Mouse (Mus musculus): ENCODE results near the gene Fcho2.

Fcho2 gene

GRCm38 (mm10) chr13:98809087-98809486, 6.2 kb downstream of the Fcho2 start:
- no peak for DNase-seq (ENCODE audit: extremely low read depth, insufficient read length, low spot score)

GRCm38 (mm10) chr13:98804480-98804879, 10.8 kb downstream of the Fcho2 start:
- DNase-seq (ENCODE audit: extremely low read depth, insufficient read length, low spot score) = no peak

- DNase-seq (ENCODE audit: extremely low read depth, insufficient read length, low spot score) = no peak
Measured at GRCm38 (mm10) chr13:98803699-98804098, 11.6 kb downstream of the Fcho2 start.

GRCm38 (mm10) chr13:98802957-98803356, 12.3 kb downstream of the Fcho2 start:
- no peak for DNase-seq (ENCODE audit: extremely low read depth, insufficient read length, low spot score)

GRCm38 (mm10) chr13:98795511-98795910, 19.7 kb downstream of the Fcho2 start:
- DNase-seq (ENCODE audit: extremely low read depth, insufficient read length, low spot score) = no peak

- DNase-seq (ENCODE audit: extremely low read depth, insufficient read length, low spot score) = no peak
Measured at GRCm38 (mm10) chr13:98792864-98793263, 22.4 kb downstream of the Fcho2 start.

- DNase-seq (ENCODE audit: extremely low read depth, insufficient read length, low spot score) = no peak
Measured at GRCm38 (mm10) chr13:98791693-98792092, 23.6 kb downstream of the Fcho2 start.

- DNase-seq (ENCODE audit: extremely low read depth, insufficient read length, low spot score) = no peak
Measured at GRCm38 (mm10) chr13:98786970-98787685, 28.1 kb downstream of the Fcho2 start.

GRCm38 (mm10) chr13:98777959-98778358, 37.3 kb downstream of the Fcho2 start:
- no peak for DNase-seq (ENCODE audit: extremely low read depth, insufficient read length, low spot score)

- DNase-seq (ENCODE audit: extremely low read depth, insufficient read length, low spot score) = no peak
Measured at GRCm38 (mm10) chr13:98771484-98771883, 43.8 kb downstream of the Fcho2 start.

GRCm38 (mm10) chr13:98768329-98768728, 46.9 kb downstream of the Fcho2 start:
- DNase-seq (ENCODE audit: extremely low read depth, insufficient read length, low spot score) = no peak

GRCm38 (mm10) chr13:98761771-98762170, 53.5 kb downstream of the Fcho2 start:
- no peak for DNase-seq (ENCODE audit: extremely low read depth, insufficient read length, low spot score)

GRCm38 (mm10) chr13:98755886-98756285, 59.4 kb downstream of the Fcho2 start:
- no peak for DNase-seq (ENCODE audit: extremely low read depth, insufficient read length, low spot score)

GRCm38 (mm10) chr13:98744679-98745078, 70.6 kb downstream of the Fcho2 start:
- DNase-seq (ENCODE audit: extremely low read depth, insufficient read length, low spot score) = no peak

GRCm38 (mm10) chr13:98743829-98744228, 71.4 kb downstream of the Fcho2 start:
- no peak for DNase-seq (ENCODE audit: extremely low read depth, insufficient read length, low spot score)

- DNase-seq (ENCODE audit: extremely low read depth, insufficient read length, low spot score) = no peak
Measured at GRCm38 (mm10) chr13:98743214-98743613, 72.0 kb downstream of the Fcho2 start.

GRCm38 (mm10) chr13:98738213-98738612, 77.0 kb downstream of the Fcho2 start:
- no peak for DNase-seq (ENCODE audit: extremely low read depth, insufficient read length, low spot score)

GRCm38 (mm10) chr13:98733292-98733691, 82.0 kb downstream of the Fcho2 start:
- no peak for DNase-seq (ENCODE audit: extremely low read depth, insufficient read length, low spot score)

GRCm38 (mm10) chr13:98729271-98730062, 85.8 kb downstream of the Fcho2 start:
- DNase-seq (ENCODE audit: extremely low read depth, insufficient read length, low spot score) = no peak

- no peak for DNase-seq (ENCODE audit: extremely low read depth, insufficient read length, low spot score)
Measured at GRCm38 (mm10) chr13:98726494-98726893, 88.8 kb downstream of the Fcho2 start.

GRCm38 (mm10) chr13:98723430-98723829, 91.8 kb downstream of the Fcho2 start:
- no peak for DNase-seq (ENCODE audit: extremely low read depth, insufficient read length, low spot score)

GRCm38 (mm10) chr13:98722296-98722695, 93.0 kb downstream of the Fcho2 start:
- no peak for DNase-seq (ENCODE audit: extremely low read depth, insufficient read length, low spot score)
